ENCODE assay signal across 20 mouse cellular contexts in genomic region chr1:43485204-43485603, GRCm38 (mm10). TPM values are rescaled to one million over a fixed set of nuclear protein-coding genes. Genes with fewer than 3 reads are reported as not detected.
DNase-seq lines count a peak whose midpoint lies in the region; ATAC-seq lines count a peak whose summit lies in the region.
"Had no signal": no experiment of that assay in that cellular context is flagged by ENCODE, and none has a peak within 500 bp of the region (broad histone marks: within the 10 kb centered on the region; RNA-seq: fewer than 3 reads in every experiment).

No protein-coding gene starts in this region.

- H3K27me3 ChIP-seq in hindbrain, embryonic 11.5 days (ENCODE audit: control insufficient read depth, insufficient read depth, low read length) = no peaks in the 10 kb centered on the region
- H3K27me3 ChIP-seq in hindbrain, embryonic 13.5 days = no peaks in the 10 kb centered on the region
- H3K27me3 ChIP-seq in liver, embryonic 12.5 days (replicated peaks) = no peaks in the 10 kb centered on the region
- H3K27me3 ChIP-seq in neural tube, embryonic 13.5 days = no peaks in the 10 kb centered on the region
- no peaks in the 10 kb centered on the region for H3K27me3 ChIP-seq in neural tube, embryonic 15.5 days (replicated peaks)
- H3K27me3 ChIP-seq: limb, embryonic 13.5 days; lung, embryonic 15.5 days had no signal

- H3K4me1 ChIP-seq in hindbrain, embryonic 11.5 days (replicated peaks; ENCODE audit: control insufficient read depth, insufficient read depth, low read length) = peaks cover 3% of the 10 kb centered on the region; the same call in 1 of the 2 replicates
- peaks cover 46% of the 10 kb centered on the region for H3K4me1 ChIP-seq in hindbrain, embryonic 13.5 days (replicated peaks)
- H3K4me1 ChIP-seq in liver, embryonic 12.5 days = peaks cover 39% of the 10 kb centered on the region
- H3K4me1 ChIP-seq in neural tube, embryonic 13.5 days (replicated peaks) = peaks cover 64% of the 10 kb centered on the region
- H3K4me1 ChIP-seq in neural tube, embryonic 15.5 days = peaks cover 18% of the 10 kb centered on the region

- WGBS in hindbrain, embryonic 11.5 days = 86% methylated on average over 9 of the region's 9 CpGs
- 73% methylated on average over 9 of the region's 9 CpGs for whole genome bisulfite sequencing in hindbrain, embryonic 13.5 days
- WGBS in liver, embryonic 12.5 days (ENCODE audit: insufficient replicate concordance) = 86% methylated on average over 9 of the region's 9 CpGs
- WGBS in neural tube, embryonic 13.5 days = 55% methylated on average over 9 of the region's 9 CpGs
- WGBS in neural tube, embryonic 15.5 days = 42% methylated on average over 9 of the region's 9 CpGs

- no peak overlapping the region for H3K4me2 ChIP-seq in hindbrain, embryonic 11.5 days (replicated peaks; ENCODE audit: low read depth, low read length)
- no peak overlapping the region for H3K4me2 ChIP-seq in hindbrain, embryonic 13.5 days
- H3K4me2 ChIP-seq in liver, embryonic 12.5 days = no peak overlapping the region
- no peak overlapping the region for H3K4me2 ChIP-seq in neural tube, embryonic 13.5 days
- no peak overlapping the region for H3K4me2 ChIP-seq in neural tube, embryonic 15.5 days
- H3K4me2 ChIP-seq: limb, embryonic 13.5 days; lung, embryonic 15.5 days had no signal

- H3K9me3 ChIP-seq in hindbrain, embryonic 11.5 days (ENCODE audit: control insufficient read depth, low read length) = no peaks in the 10 kb centered on the region
- H3K9me3 ChIP-seq in hindbrain, embryonic 13.5 days = no peaks in the 10 kb centered on the region
- no peaks in the 10 kb centered on the region for H3K9me3 ChIP-seq in liver, embryonic 12.5 days (replicated peaks)
- H3K9me3 ChIP-seq in neural tube, embryonic 13.5 days = no peaks in the 10 kb centered on the region
- H3K9me3 ChIP-seq in neural tube, embryonic 15.5 days (replicated peaks) = no peaks in the 10 kb centered on the region
- H3K9me3 ChIP-seq: G1E; limb, embryonic 13.5 days; lung, embryonic 15.5 days had no signal

- H3K9ac ChIP-seq in hindbrain, embryonic 11.5 days (ENCODE audit: low read depth, low read length) = no peak overlapping the region
- H3K9ac ChIP-seq in hindbrain, embryonic 13.5 days = no peak overlapping the region
- H3K9ac ChIP-seq in liver, embryonic 12.5 days = no peak overlapping the region
- H3K9ac ChIP-seq in neural tube, embryonic 13.5 days = 0 out of 2 replicates have a peak overlapping the region, but pooled peaks have one; percentile 2
- no peak overlapping the region for H3K9ac ChIP-seq in neural tube, embryonic 15.5 days (replicated peaks)
- H3K9ac ChIP-seq: limb, embryonic 13.5 days; lung, embryonic 15.5 days had no signal

- no peak overlapping the region for H3K27ac ChIP-seq in hindbrain, embryonic 11.5 days (ENCODE audit: low read depth, low read length)
- H3K27ac ChIP-seq in hindbrain, embryonic 13.5 days = no peak overlapping the region
- H3K27ac ChIP-seq in liver, embryonic 12.5 days = 0 out of 2 replicates have a peak overlapping the region, but pooled peaks have one; percentile 2
- H3K27ac ChIP-seq in neural tube, embryonic 13.5 days (replicated peaks) = no peak overlapping the region
- no peak overlapping the region for H3K27ac ChIP-seq in neural tube, embryonic 15.5 days (replicated peaks)
- H3K27ac ChIP-seq: heart, adult 2 months; limb, embryonic 13.5 days; lung, embryonic 15.5 days had no signal

- H3K4me3 ChIP-seq in hindbrain, embryonic 11.5 days (ENCODE audit: low read depth, low read length) = no peak overlapping the region
- no peak overlapping the region for H3K4me3 ChIP-seq in hindbrain, embryonic 13.5 days
- no peak overlapping the region for H3K4me3 ChIP-seq in liver, embryonic 12.5 days
- H3K4me3 ChIP-seq in neural tube, embryonic 13.5 days = no peak overlapping the region
- H3K4me3 ChIP-seq in neural tube, embryonic 15.5 days (replicated peaks) = no peak overlapping the region
- H3K4me3 ChIP-seq: heart, adult 2 months; limb, embryonic 13.5 days; lung, embryonic 15.5 days; myocyte had no signal

- ATAC-seq in hindbrain, embryonic 11.5 days (ENCODE audit: low FRiP score) = no peak; the same call in 1 of the 2 replicates
- ATAC-seq in hindbrain, embryonic 13.5 days (ENCODE audit: low FRiP score) = no peak
- ATAC-seq in liver, embryonic 12.5 days = no peak
- no peak for ATAC-seq in neural tube, embryonic 13.5 days (ENCODE audit: low read depth)
- no peak; the same call in 1 of the 2 replicates for ATAC-seq in neural tube, embryonic 15.5 days (ENCODE audit: low FRiP score)
- ATAC-seq: activated CD4-positive, CD25-positive, alpha-beta regulatory T cell, adult 4 months; forebrain, embryonic 16.5 days; intestine, postnatal 0 days had no signal

- no peaks in the 10 kb centered on the region for H3K36me3 ChIP-seq in hindbrain, embryonic 11.5 days (ENCODE audit: control insufficient read depth, insufficient read depth, low read length)
- no peaks in the 10 kb centered on the region for H3K36me3 ChIP-seq in hindbrain, embryonic 13.5 days
- H3K36me3 ChIP-seq in liver, embryonic 12.5 days = no peaks in the 10 kb centered on the region
- no peaks in the 10 kb centered on the region for H3K36me3 ChIP-seq in neural tube, embryonic 13.5 days
- H3K36me3 ChIP-seq in neural tube, embryonic 15.5 days = no peaks in the 10 kb centered on the region
- H3K36me3 ChIP-seq: limb, embryonic 13.5 days; lung, embryonic 15.5 days had no signal

- DNase-seq in hindbrain, embryonic 11.5 days (ENCODE audit: low spot score) = peak; percentile 8
- no peak for DNase-seq in liver
- DNase-seq in spleen, postnatal 14 days (ENCODE audit: low spot score in 2 of 2) = no peak
- DNase-seq: adrenal gland, postnatal 10 days; cerebellum, adult 9-10 months; gastrocnemius, postnatal 25 days; heart, adult 2 months; heart, postnatal 36 days; thymus, postnatal 36 days had no signal

RNA-seq across cellular contexts. Expression of gene Nck2, which starts 40.8 kb away (rescaled TPM):
- 31.9 and 35.5 TPM in 2 replicates for polyA plus RNA-seq in hindbrain, embryonic 11.5 days (2014; fragmentation: Nextera tagmentation; extraction: Ambion mirVana)
- polyA plus RNA-seq in hindbrain, embryonic 13.5 days (2015; fragmentation: Nextera tagmentation; extraction: Ambion mirVana) = 37.1 and 42.7 TPM in 2 replicates
- polyA plus RNA-seq in liver, embryonic 12.5 days (2016; fragmentation: Nextera tagmentation; extraction: Ambion mirVana) = 20.3 and 20.4 TPM in 2 replicates
- polyA plus RNA-seq in neural tube, embryonic 13.5 days (2015; fragmentation: Nextera tagmentation; extraction: Ambion mirVana) = 33.9 and 39.9 TPM in 2 replicates
- polyA plus RNA-seq in neural tube, embryonic 15.5 days (2015; fragmentation: Nextera tagmentation; extraction: Ambion mirVana) = 31.0 and 36.6 TPM in 2 replicates
